Mouse (Mus musculus) MEL (cell line): ENCODE data around the gene Bicral. TPM values are rescaled to one million over a fixed set of nuclear protein-coding genes. Genes with fewer than 3 reads are reported as not detected.

Source experiments
- DNase-seq: peaks from one replicate; pipeline ENCODE4 v3.0.0; 2011; ENCODE audit warnings: low read depth, low spot score
- H3K27ac ChIP-seq: 2 replicates; pipeline ENCODE4 v1.5.1; 2012; ENCODE audit warnings: low read depth, mild to moderate bottlenecking, control low read depth, low read length, moderate library complexity; ENCODE audit not compliant: control insufficient read depth
- H3K27me3 ChIP-seq, 2 experiments: fragments of 150-350 bp in 1 of 2; sonication (generic) in 1 of 2; 2 replicates each; pipeline ENCODE4 v1.6.1; 2012; ENCODE audit warnings: low read length in 2 of 2, mild to moderate bottlenecking in 2 of 2, improper control_type of control experiment in 1 of 2, moderate library complexity in 1 of 2; ENCODE audit not compliant: insufficient read depth in 2 of 2, control insufficient read depth in 1 of 2
- H3K36me3 ChIP-seq, 2 experiments: 2 replicates each; pipeline ENCODE4 v1.6.1; 2012 to 2014; ENCODE audit warnings: low read length in 2 of 2, improper control_type of control experiment in 1 of 2, inconsistent platforms in 1 of 2, mild to moderate bottlenecking in 1 of 2; ENCODE audit not compliant: insufficient read depth in 2 of 2, control insufficient read depth in 1 of 2
- H3K4me1 ChIP-seq, 2 experiments: fragments of 150-350 bp in 1 of 2; sonication (generic) in 1 of 2; 2 replicates each; pipeline ENCODE4 v1.6.1; 2012; ENCODE audit warnings: low read length in 2 of 2, improper control_type of control experiment in 1 of 2, mild to moderate bottlenecking in 1 of 2; ENCODE audit not compliant: insufficient read depth in 2 of 2, control insufficient read depth in 1 of 2
- H3K4me3 ChIP-seq, 2 experiments: fragments of 150-350 bp in 1 of 2; sonication (generic) in 1 of 2; 2 replicates each; pipeline ENCODE4 v1.5.1; 2012; ENCODE audit warnings: low read depth in 2 of 2, low read length in 2 of 2, mild to moderate bottlenecking in 2 of 2, moderate library complexity in 2 of 2, control low read depth in 1 of 2, improper control_type of control experiment in 1 of 2; ENCODE audit not compliant: control insufficient read depth in 1 of 2, insufficient read depth in 1 of 2
- H3K79me2 ChIP-seq: 2 replicates; pipeline ENCODE4 v1.6.1; 2012; ENCODE audit warnings: mild to moderate bottlenecking, low read length, moderate library complexity; ENCODE audit not compliant: control insufficient read depth, poor library complexity, insufficient read depth
- H3K9ac ChIP-seq: 2 replicates; pipeline ENCODE4 v1.6.1; 2012; ENCODE audit warnings: low read depth, mild to moderate bottlenecking, control low read depth, low read length, moderate library complexity; ENCODE audit not compliant: control insufficient read depth, poor library complexity, severe bottlenecking
- H3K9me3 ChIP-seq: fragments of 150-350 bp; sonication (generic); replicated peaks from 2 replicates; pipeline ENCODE4 v1.6.1; 2012; ENCODE audit warnings: mild to moderate bottlenecking, low read length, improper control_type of control experiment, moderate library complexity; ENCODE audit not compliant: insufficient read depth
- BHLHE40 ChIP-seq: IDR thresholded peaks from 2 replicates; pipeline ENCODE4 v1.6.1; 2012; ENCODE audit warnings: low read depth, mild to moderate bottlenecking, inconsistent platforms, low read length, improper control_type of control experiment, borderline replicate concordance
- CHD1 ChIP-seq: IDR thresholded peaks from 2 replicates; pipeline ENCODE4 v1.6.1; 2012; ENCODE audit warnings: low read depth, mild to moderate bottlenecking, inconsistent platforms, low read length, improper control_type of control experiment
- CHD2 ChIP-seq: IDR thresholded peaks from 2 replicates; pipeline ENCODE4 v1.6.1; 2011; ENCODE audit warnings: low read length, improper control_type of control experiment
- CTCF ChIP-seq, 3 experiments: IDR thresholded peaks in 2 of 3; conservative IDR thresholded peaks in 1 of 3; 2 replicates each; pipeline ENCODE4 v1.5.1; 2011 to 2012; ENCODE audit warnings: low read length in 3 of 3, low read depth in 2 of 3, mild to moderate bottlenecking in 2 of 3, improper control_type of control experiment in 1 of 3, inconsistent platforms in 1 of 3, mixed read lengths in 1 of 3, moderate library complexity in 1 of 3; ENCODE audit not compliant: control insufficient read depth in 1 of 3, insufficient read depth in 1 of 3, poor library complexity in 1 of 3, severe bottlenecking in 1 of 3
- ETS1 ChIP-seq: IDR thresholded peaks from 2 replicates; pipeline ENCODE4 v1.6.1; 2012; ENCODE audit warnings: low read depth, mild to moderate bottlenecking, inconsistent platforms, low read length, improper control_type of control experiment, moderate library complexity
- GATA1 ChIP-seq: IDR thresholded peaks from 2 replicates; pipeline ENCODE4 v1.6.1; 2011; ENCODE audit warnings: low read depth, low read length, improper control_type of control experiment
- HCFC1 ChIP-seq: IDR thresholded peaks from 2 replicates; pipeline ENCODE4 v1.6.1; 2012; ENCODE audit warnings: low read depth, mild to moderate bottlenecking, inconsistent platforms, low read length, improper control_type of control experiment, moderate library complexity
- JUND ChIP-seq: IDR thresholded peaks from 2 replicates; pipeline ENCODE4 v1.6.1; 2011; ENCODE audit warnings: low read depth, mild to moderate bottlenecking, improper control_type of control experiment, low read length
- MAX ChIP-seq: IDR thresholded peaks from 2 replicates; pipeline ENCODE4 v1.6.1; 2011; ENCODE audit warnings: low read length, improper control_type of control experiment
- MAZ ChIP-seq: IDR thresholded peaks from 2 replicates; pipeline ENCODE4 v1.6.1; 2012; ENCODE audit warnings: low read depth, mild to moderate bottlenecking, inconsistent platforms, low read length, improper control_type of control experiment
- MXI1 ChIP-seq: IDR thresholded peaks from 2 replicates; pipeline ENCODE4 v1.6.1; 2011; ENCODE audit warnings: mild to moderate bottlenecking, low read depth, low read length, improper control_type of control experiment
- MYC ChIP-seq: IDR thresholded peaks from 2 replicates; pipeline ENCODE4 v1.6.1; 2011; ENCODE audit warnings: low read depth, mild to moderate bottlenecking, low read length, improper control_type of control experiment, moderate library complexity
- NELFE ChIP-seq: IDR thresholded peaks from 2 replicates; pipeline ENCODE4 v1.6.1; 2011; ENCODE audit warnings: low read depth, low read length, improper control_type of control experiment
- POLR2A ChIP-seq, 2 experiments: IDR thresholded peaks; 2 replicates each; pipeline ENCODE4 v1.6.1; 2011 to 2012; ENCODE audit warnings: low read length in 2 of 2, mild to moderate bottlenecking in 2 of 2, control low read depth in 1 of 2, improper control_type of control experiment in 1 of 2, low read depth in 1 of 2, moderate library complexity in 1 of 2; ENCODE audit not compliant: control insufficient read depth in 1 of 2, insufficient read depth in 1 of 2, poor library complexity in 1 of 2
- RAD21 ChIP-seq: IDR thresholded peaks from 2 replicates; pipeline ENCODE4 v1.6.1; 2011; ENCODE audit warnings: mild to moderate bottlenecking, low read depth, low read length, improper control_type of control experiment
- SMC3 ChIP-seq: IDR thresholded peaks from 2 replicates; pipeline ENCODE4 v1.6.1; 2011; ENCODE audit warnings: low read depth, low read length, improper control_type of control experiment
- TBP ChIP-seq: IDR thresholded peaks from 2 replicates; pipeline ENCODE4 v1.8.0; 2011; ENCODE audit warnings: low read depth, low read length, improper control_type of control experiment
- ZC3H11A ChIP-seq: IDR thresholded peaks from 2 replicates; pipeline ENCODE4 v1.6.1; 2012; ENCODE audit warnings: low read depth, mild to moderate bottlenecking, inconsistent platforms, low read length, improper control_type of control experiment
- ZKSCAN1 ChIP-seq: IDR thresholded peaks from 2 replicates; pipeline ENCODE4 v1.6.1; 2012; ENCODE audit warnings: low read depth, mild to moderate bottlenecking, inconsistent platforms, low read length, improper control_type of control experiment, moderate library complexity
- ZNF384 ChIP-seq: IDR thresholded peaks from 2 replicates; pipeline ENCODE4 v1.6.1; 2012; ENCODE audit warnings: low read depth, mild to moderate bottlenecking, inconsistent platforms, low read length, improper control_type of control experiment
- polyA plus RNA-seq, 2 experiments: library from polyadenylated mRNA; stranded (reverse) in 1 of 2; unstranded in 1 of 2; fragments of >175 nt in 1 of 2; fragments of >200 nt in 1 of 2; gene quantifications; 2 replicates each; pipeline versions ENCODE4 v1.2.1 to v1.2.4; 2012; ENCODE audit warnings: low replicate concordance in 2 of 2, low read depth in 1 of 2; ENCODE audit not compliant: insufficient read length in 2 of 2, insufficient read depth in 1 of 2, missing spikeins in 1 of 2
- total RNA-seq: library from RNA; depleted of rRNA; stranded (reverse); fragments of 300-350 nt; gene quantifications from 2 replicates; pipeline ENCODE4 v1.2.3, GENCODE M21; 2012

Gene Bicral
- total and polyA plus RNA-seq, 3 experiments, result 3.7 to 6.9 TPM; not detected in 1

DNA sequence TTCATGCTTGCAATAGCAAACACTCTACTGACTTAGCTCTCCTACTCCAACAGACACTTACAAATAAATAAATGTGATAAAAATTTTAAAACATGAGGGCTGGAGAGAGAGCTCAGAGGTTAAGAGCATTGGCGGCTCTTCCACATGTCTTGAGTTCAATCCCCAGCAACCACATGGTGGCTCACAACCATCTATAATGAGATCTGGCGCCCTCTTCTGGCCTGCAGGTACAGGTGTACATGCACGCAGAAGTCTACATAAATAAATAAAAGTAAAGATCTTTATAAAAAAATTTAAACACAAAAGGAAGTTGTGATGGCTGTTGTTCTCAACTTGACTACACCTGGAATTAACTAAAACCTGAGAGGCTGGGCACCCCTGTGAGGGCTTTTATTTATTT, 17.3 kb upstream of the Bicral start:
- no peak overlapping the region for H3K27ac ChIP-seq
- H3K79me2 ChIP-seq, result no peaks in the 10 kb centered on the region
- H3K4me3 ChIP-seq, result no peak overlapping the region
- peaks cover 6 to 33% of the 10 kb centered on the region in 2 experiments for H3K4me1 ChIP-seq
- no peak overlapping the region for H3K9ac ChIP-seq
- peak; percentile 47 for DNase-seq
- TF ChIP-seq MYC (peak; percentile 97), JUND (no peak), NELFE (no peak), MXI1 (peak; percentile 48; the same call in 1 of the 2 replicates), MAZ (no peak), TBP (no peak), CTCF (IDR thresholded peaks at IDR 0.05 in 2 of 3, conservative IDR thresholded peaks at IDR 0.05 in 1 of 3; ENCODE audit: control insufficient read depth in 1 of 3, insufficient read depth in 1 of 3, low read depth in 2 of 3, low read length in 3 of 3, poor library complexity in 1 of 3, severe bottlenecking in 1 of 3) (peak; percentile 40 to 77 (median 63)), ZNF384 (0 out of 2 replicates have a peak, but pooled peaks have one; percentile 21), MAX (peak; percentile 56), RAD21 (peak; percentile 56), ETS1 (no peak), SMC3 (peak; percentile 63), ZC3H11A (peak; percentile 43)
- TF ChIP-seq, all 39 proteins: peak for 8
- Histone ChIP-seq H3K9me3 (no peaks in the 10 kb centered on the region), H3K36me3 (peaks cover 0 to 11% of the 10 kb centered on the region in 2 experiments; a peak in 2 of 4 replicates), H3K27me3 (no peaks in the 10 kb centered on the region)

DNA sequence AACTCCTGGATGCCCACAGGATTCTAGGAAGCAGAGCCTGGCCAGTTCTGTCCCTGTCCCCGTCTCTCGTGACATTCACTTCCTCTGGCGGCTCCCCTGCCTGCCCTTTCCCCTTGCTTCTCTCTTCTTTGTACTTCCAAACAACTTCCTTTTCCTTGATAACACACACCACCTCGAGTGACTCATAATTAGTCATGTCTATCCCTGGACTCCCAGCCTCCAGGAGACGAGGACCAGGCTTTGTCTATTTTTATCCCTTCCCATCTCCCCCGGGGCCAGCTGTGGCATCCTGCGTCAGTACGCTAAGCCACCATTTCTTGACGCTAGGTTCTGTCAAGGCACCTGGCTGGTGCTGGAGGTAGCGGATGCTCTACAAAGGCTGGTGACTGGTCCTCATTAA, 15.9 kb upstream of the Bicral start:
- Histone ChIP-seq H3K79me2 (no peaks in the 10 kb centered on the region), H3K36me3 (peaks cover 0 to 15% of the 10 kb centered on the region in 2 experiments; a peak in 2 of 4 replicates), H3K27ac (no peak overlapping the region), H3K4me3 (no peak overlapping the region), H3K4me1 (peaks cover 5 to 27% of the 10 kb centered on the region in 2 experiments), H3K9me3 (no peaks in the 10 kb centered on the region), H3K27me3 (no peaks in the 10 kb centered on the region), H3K9ac (0 out of 2 replicates have a peak overlapping the region, but pooled peaks have one; percentile 8)
- DNase-seq, result peak; percentile 66
- TF ChIP-seq CHD1 (no peak), POLR2A (IDR thresholded peaks at IDR 0.05; ENCODE audit: control insufficient read depth in 1 of 2, insufficient read depth in 1 of 2, low read depth in 1 of 2, low read length in 2 of 2, poor library complexity in 1 of 2) (no peak), HCFC1 (no peak), GATA1 (no peak), BHLHE40 (no peak), CHD2 (no peak), MYC (no peak), ZKSCAN1 (no peak)
